In genomic region chr19:3895171-3895631, GRCm38 (mm10) we compare ENCODE assay signal across 9 mouse cellular contexts. TPM values are rescaled to one million over a fixed set of nuclear protein-coding genes. Genes with fewer than 3 reads are reported as not detected.
DNase-seq lines count a peak whose midpoint lies in the region; ATAC-seq and TF ChIP-seq lines count a peak whose summit lies in the region.
"Had no signal": no experiment of that assay in that cellular context is flagged by ENCODE, and none has a peak within 500 bp of the region (broad histone marks: within the 10 kb centered on the region; RNA-seq: fewer than 3 reads in every experiment).

No protein-coding gene starts in this region.

- H3K4me3 ChIP-seq in cerebellum, adult 2 months (replicated peaks; ENCODE audit: insufficient read depth, low read depth, low read length) = no peak overlapping the region
- H3K4me3 ChIP-seq in embryonic facial prominence, embryonic 11.5 days (ENCODE audit: low read depth, low read length) = no peak overlapping the region
- no peak overlapping the region for H3K4me3 ChIP-seq in hindbrain, postnatal 0 days (ENCODE audit: low read length)
- no peak overlapping the region for H3K4me3 ChIP-seq in midbrain, embryonic 15.5 days
- H3K4me3 ChIP-seq in gastrocnemius, adult 2 months = no peak overlapping the region

- H3K27me3 ChIP-seq in cerebellum, adult 2 months (ENCODE audit: control insufficient read depth, insufficient read depth, low read length) = no peaks in the 10 kb centered on the region
- H3K27me3 ChIP-seq in embryonic facial prominence, embryonic 11.5 days (ENCODE audit: control insufficient read depth, insufficient read depth, low read length) = no peaks in the 10 kb centered on the region
- no peaks in the 10 kb centered on the region for H3K27me3 ChIP-seq in hindbrain, postnatal 0 days (ENCODE audit: insufficient read depth, low read length)
- H3K27me3 ChIP-seq in midbrain, embryonic 15.5 days (replicated peaks) = no peaks in the 10 kb centered on the region

- H3K27ac ChIP-seq in cerebellum, adult 2 months (ENCODE audit: insufficient read depth, low read length) = 0 out of 2 replicates have a peak overlapping the region, but pooled peaks have one; percentile 31
- no peak overlapping the region for H3K27ac ChIP-seq in embryonic facial prominence, embryonic 11.5 days (replicated peaks; ENCODE audit: low read depth, low read length)
- H3K27ac ChIP-seq in hindbrain, postnatal 0 days = peak overlapping the region; percentile 69
- H3K27ac ChIP-seq in midbrain, embryonic 15.5 days = peak overlapping the region; percentile 52
- no peak overlapping the region for H3K27ac ChIP-seq in gastrocnemius, adult 2 months

- ATAC-seq in cerebellum, adult (ENCODE audit: insufficient number of reproducible peaks, low FRiP score, low TSS enrichment) = no peak
- ATAC-seq in embryonic facial prominence, embryonic 11.5 days (replicated peaks; ENCODE audit: insufficient number of reproducible peaks, low FRiP score, low TSS enrichment, low read depth) = peak; percentile 56; the same call in 1 of the 2 replicates
- ATAC-seq in hindbrain, postnatal 0 days = peak; percentile 96
- peak; percentile 76 for ATAC-seq in midbrain, embryonic 15.5 days (replicated peaks)

- intact Hi-C loops in gastrocnemius, adult 2 months (cut with DNase I) = no loop called here

- no peak for TF ChIP-seq CTCF in cerebellum, adult 2 months (IDR thresholded peaks at IDR 0.05; ENCODE audit: borderline replicate concordance, insufficient read depth, low read depth, low read length)
- no peak for TF ChIP-seq CTCF in hindbrain, postnatal 0 days (IDR thresholded peaks at IDR 0.05; ENCODE audit: low read depth)
- TF ChIP-seq CTCF in gastrocnemius, adult 2 months (IDR thresholded peaks at IDR 0.05) = no peak

- no peak overlapping the region for H3K4me2 ChIP-seq in embryonic facial prominence, embryonic 11.5 days (ENCODE audit: low read depth, low read length)
- H3K4me2 ChIP-seq in hindbrain, postnatal 0 days (ENCODE audit: low read depth, low read length) = no peak overlapping the region
- no peak overlapping the region for H3K4me2 ChIP-seq in midbrain, embryonic 15.5 days

- H3K4me1 ChIP-seq in cerebellum, adult 2 months (ENCODE audit: control insufficient read depth, insufficient read depth, low read length) = no peaks in the 10 kb centered on the region
- H3K4me1 ChIP-seq in embryonic facial prominence, embryonic 11.5 days (ENCODE audit: control insufficient read depth, insufficient read depth, low read length) = no peaks in the 10 kb centered on the region
- no peaks in the 10 kb centered on the region for H3K4me1 ChIP-seq in hindbrain, postnatal 0 days (ENCODE audit: insufficient read depth, low read length)
- 0 out of 2 replicates have a peak, but pooled peaks cover 7% of the 10 kb centered on the region for H3K4me1 ChIP-seq in midbrain, embryonic 15.5 days

- peaks cover 7% of the 10 kb centered on the region for H3K36me3 ChIP-seq in embryonic facial prominence, embryonic 11.5 days (replicated peaks; ENCODE audit: control insufficient read depth, insufficient read depth, low read depth, low read length)
- peaks cover 28% of the 10 kb centered on the region for H3K36me3 ChIP-seq in hindbrain, postnatal 0 days (ENCODE audit: insufficient read depth, low read length)
- H3K36me3 ChIP-seq in midbrain, embryonic 15.5 days (replicated peaks) = peaks cover 28% of the 10 kb centered on the region; the same call in 1 of the 2 replicates

- no peaks in the 10 kb centered on the region for H3K9me3 ChIP-seq in embryonic facial prominence, embryonic 11.5 days (replicated peaks; ENCODE audit: control insufficient read depth, low read length)
- H3K9me3 ChIP-seq in hindbrain, postnatal 0 days (ENCODE audit: low read length) = no peaks in the 10 kb centered on the region
- H3K9me3 ChIP-seq in midbrain, embryonic 15.5 days = no peaks in the 10 kb centered on the region

- no peak for DNase-seq in cerebellum, adult 2 months
- peak; percentile 19 for DNase-seq in embryonic facial prominence, embryonic 11.5 days (ENCODE audit: low spot score)
- DNase-seq in hindbrain, postnatal 0 days (ENCODE audit: low spot score) = peak; percentile 67
- no peak for DNase-seq in gastrocnemius, adult 2 months
- DNase-seq in ovary, postnatal 36 days (ENCODE audit: low spot score) = no peak
- no peak for DNase-seq in testis, postnatal 14 days (ENCODE audit: low spot score)
- DNase-seq: spleen, adult 18-20 months had no signal

- WGBS in cerebellum, adult 2 months = 19% methylated on average over 3 of the region's 3 CpGs
- 23% methylated on average over 3 of the region's 3 CpGs for WGBS in embryonic facial prominence, embryonic 11.5 days
- WGBS in hindbrain, postnatal 0 days = 20% methylated on average over 3 of the region's 3 CpGs
- WGBS in midbrain, embryonic 15.5 days = 12% methylated on average over 3 of the region's 3 CpGs

- TF ChIP-seq POLR2A in cerebellum, adult 2 months (IDR thresholded peaks at IDR 0.05; ENCODE audit: borderline replicate concordance, insufficient read depth, low read length) = no peak

- H3K9ac ChIP-seq in embryonic facial prominence, embryonic 11.5 days (replicated peaks; ENCODE audit: low read length) = no peak overlapping the region
- H3K9ac ChIP-seq in hindbrain, postnatal 0 days (replicated peaks; ENCODE audit: low read length) = no peak overlapping the region
- H3K9ac ChIP-seq in midbrain, embryonic 15.5 days = no peak overlapping the region

RNA-seq across cellular contexts. Expression of gene Tcirg1, which starts 11.7 kb away (rescaled TPM):
- 29.9 and 32.3 TPM in 2 replicates for polyA plus RNA-seq in cerebellum, adult 2 months (2012; rRNA removed)
- polyA plus RNA-seq in embryonic facial prominence, embryonic 11.5 days (2014; fragmentation: Nextera tagmentation; extraction: Ambion mirVana) = 16.3 and 21.8 TPM in 2 replicates
- total RNA-seq in hindbrain, postnatal 0 days (2014; rRNA removed) = 35.4 and 44.0 TPM in 2 replicates
- polyA plus RNA-seq in hindbrain, postnatal 0 days (2015; fragmentation: Nextera tagmentation; extraction: Ambion mirVana) = 16.8 and 17.3 TPM in 2 replicates
- 12.7 and 14.6 TPM in 2 replicates for polyA plus RNA-seq in midbrain, embryonic 15.5 days (2015; fragmentation: Nextera tagmentation; extraction: Ambion mirVana)
- 1 to 10 TPM; 5.1 to 5.8 TPM for total RNA-seq in gastrocnemius, adult 2 months (2021)

RNA-seq across cellular contexts. Expression of gene Ndufs8, which starts 17.4 kb away (rescaled TPM):
- polyA plus RNA-seq in cerebellum, adult 2 months (2012; rRNA removed) = 363 and 369 TPM in 2 replicates
- polyA plus RNA-seq in embryonic facial prominence, embryonic 11.5 days (2014; fragmentation: Nextera tagmentation; extraction: Ambion mirVana) = 248 and 267 TPM in 2 replicates
- 212 and 221 TPM in 2 replicates for total RNA-seq in hindbrain, postnatal 0 days (2014; rRNA removed)
- 366 and 367 TPM in 2 replicates for polyA plus RNA-seq in hindbrain, postnatal 0 days (2015; fragmentation: Nextera tagmentation; extraction: Ambion mirVana)
- 246 and 258 TPM in 2 replicates for polyA plus RNA-seq in midbrain, embryonic 15.5 days (2015; fragmentation: Nextera tagmentation; extraction: Ambion mirVana)
- total RNA-seq in gastrocnemius, adult 2 months (2021) = 100 to 1,000 TPM; 211 to 334 TPM

RNA-seq across cellular contexts. Expression of gene Aldh3b1, which starts 34.4 kb away (rescaled TPM):
- 7.0 and 8.0 TPM in 2 replicates for polyA plus RNA-seq in cerebellum, adult 2 months (2012; rRNA removed)
- polyA plus RNA-seq in embryonic facial prominence, embryonic 11.5 days (2014; fragmentation: Nextera tagmentation; extraction: Ambion mirVana) = 0.49 and 1.00 TPM in 2 replicates
- 2.2 and 3.0 TPM in 2 replicates for total RNA-seq in hindbrain, postnatal 0 days (2014; rRNA removed)
- polyA plus RNA-seq in hindbrain, postnatal 0 days (2015; fragmentation: Nextera tagmentation; extraction: Ambion mirVana) = 3.5 and 4.3 TPM in 2 replicates
- polyA plus RNA-seq in midbrain, embryonic 15.5 days (2015; fragmentation: Nextera tagmentation; extraction: Ambion mirVana) = 1.9 TPM in 2 replicates
- total RNA-seq in gastrocnemius, adult 2 months (2021) = under 1 TPM; 0.77 to 0.98 TPM

RNA-seq across cellular contexts. Expression of gene Unc93b1, which starts 39.8 kb away (rescaled TPM):
- polyA plus RNA-seq in cerebellum, adult 2 months (2012; rRNA removed) = 14.3 and 14.5 TPM in 2 replicates
- 6.0 and 6.3 TPM in 2 replicates for polyA plus RNA-seq in embryonic facial prominence, embryonic 11.5 days (2014; fragmentation: Nextera tagmentation; extraction: Ambion mirVana)
- total RNA-seq in hindbrain, postnatal 0 days (2014; rRNA removed) = 12.8 and 19.9 TPM in 2 replicates
- polyA plus RNA-seq in hindbrain, postnatal 0 days (2015; fragmentation: Nextera tagmentation; extraction: Ambion mirVana) = 15.3 and 16.3 TPM in 2 replicates
- 11.7 and 11.8 TPM in 2 replicates for polyA plus RNA-seq in midbrain, embryonic 15.5 days (2015; fragmentation: Nextera tagmentation; extraction: Ambion mirVana)
- total RNA-seq in gastrocnemius, adult 2 months (2021) = 1 to 10 TPM; 3.6 to 6.4 TPM

RNA-seq across cellular contexts. Expression of gene Chka, which starts 43.6 kb away (rescaled TPM):
- 118 and 132 TPM in 2 replicates for polyA plus RNA-seq in cerebellum, adult 2 months (2012; rRNA removed)
- polyA plus RNA-seq in embryonic facial prominence, embryonic 11.5 days (2014; fragmentation: Nextera tagmentation; extraction: Ambion mirVana) = 38.1 and 46.2 TPM in 2 replicates
- 57.3 and 68.9 TPM in 2 replicates for total RNA-seq in hindbrain, postnatal 0 days (2014; rRNA removed)
- 53.9 and 57.3 TPM in 2 replicates for polyA plus RNA-seq in hindbrain, postnatal 0 days (2015; fragmentation: Nextera tagmentation; extraction: Ambion mirVana)
- polyA plus RNA-seq in midbrain, embryonic 15.5 days (2015; fragmentation: Nextera tagmentation; extraction: Ambion mirVana) = 65.6 and 66.3 TPM in 2 replicates
- total RNA-seq in gastrocnemius, adult 2 months (2021) = 1 to 10 TPM; 1.8 to 5.4 TPM

Comparison
In these comparisons a context has a peak if more than half of its experiments do, and no peak if none do; other contexts are left out.
1. DNase-seq: peak in embryonic facial prominence, embryonic 11.5 days (single experiment) and hindbrain, postnatal 0 days (single experiment); none in cerebellum, adult 2 months (0 of 2), gastrocnemius, adult 2 months (single experiment), ovary, postnatal 36 days (single experiment) and testis, postnatal 14 days (single experiment).
2. H3K27ac ChIP-seq: peak in cerebellum, adult 2 months (single experiment), hindbrain, postnatal 0 days (single experiment) and midbrain, embryonic 15.5 days (single experiment); none in embryonic facial prominence, embryonic 11.5 days (single experiment) and gastrocnemius, adult 2 months (single experiment).